Mouse (Mus musculus) midbrain, embryonic 10.5 days (tissue): ENCODE measurements at regions not wholly inside any gene's neighbourhood (a gene's known extent, or its start where the extent isn't known, plus 50 kb on each side); places are given as distances from the start of the nearest gene placed in this dataset.
A peak's percentile ranks its signal among the peaks of the same experiment; 100 is the strongest.
"Not testable (repeated sequence)": the region's sequence is repeated elsewhere in the genome, so short reads cannot be mapped to it uniquely, and the experiment has no call there.

ENCODE experiments used
- DNase-seq: peaks from one replicate; pipeline ENCODE4 v3.0.0-alpha.2; 2017; ENCODE audit warnings: low spot score
- H3K27ac ChIP-seq: fragments of 300-500 bp; sonication (generic); replicated peaks from 2 replicates; pipeline ENCODE4 v1.5.1; 2016; ENCODE audit warnings: mild to moderate bottlenecking
- H3K27me3 ChIP-seq: fragments of 300-500 bp; sonication (generic); 2 replicates; pipeline ENCODE4 v1.6.1; 2016; ENCODE audit warnings: low read depth, mild to moderate bottlenecking; ENCODE audit not compliant: poor library complexity, severe bottlenecking
- H3K36me3 ChIP-seq: fragments of 300-500 bp; sonication (generic); 2 replicates; pipeline ENCODE4 v1.6.1; 2016; ENCODE audit warnings: mild to moderate bottlenecking, moderate library complexity
- H3K4me1 ChIP-seq: fragments of 300-500 bp; sonication (generic); 2 replicates; pipeline ENCODE4 v1.6.1; 2016
- H3K4me3 ChIP-seq: fragments of 300-500 bp; sonication (generic); 2 replicates; pipeline ENCODE4 v1.5.1; 2016; ENCODE audit warnings: mild to moderate bottlenecking, moderate library complexity
- H3K9me3 ChIP-seq: fragments of 300-500 bp; sonication (generic); replicated peaks from 2 replicates; pipeline ENCODE4 v1.6.1; 2016; ENCODE audit warnings: mild to moderate bottlenecking
- WGBS: fragments of 180-500 bp; shearing (Covaris S2); methylation state at CpG from one replicate; pipeline ENCODE4 v1.1.7; 2016; 5-methylcytosine and 5-hydroxymethylcytosine counted together

GRCm38 (mm10) chr14:89922316-89922715 lies 1451.1 kb upstream of the Pcdh20 start:
- no peaks in the 10 kb centered on the region for H3K27me3 ChIP-seq
- H3K27ac ChIP-seq = no peak overlapping the region
- no peak overlapping the region for H3K4me3 ChIP-seq
- no peaks in the 10 kb centered on the region for H3K4me1 ChIP-seq
- WGBS = 83% methylated on average over 1 of the region's 1 CpGs
- H3K36me3 ChIP-seq = no peaks in the 10 kb centered on the region
- DNase-seq = no peak
- no peaks in the 10 kb centered on the region for H3K9me3 ChIP-seq

GRCm38 (mm10) chr14:89920586-89920985 lies 1449.4 kb upstream of the Pcdh20 start:
- H3K9me3 ChIP-seq, H3K27me3 ChIP-seq, H3K4me1 ChIP-seq, H3K36me3 ChIP-seq, H3K27ac ChIP-seq, H3K4me3 ChIP-seq: not testable (repeated sequence)
- DNase-seq = peak; percentile 22
- 0% methylated on average over 1 of the region's 1 CpGs for WGBS

GRCm38 (mm10) chr14:89898701-89899227 lies 1427.6 kb upstream of the Pcdh20 start:
- 88% methylated on average over 19 of the region's 34 CpGs for WGBS
- H3K27me3 ChIP-seq, H3K9me3 ChIP-seq, H3K36me3 ChIP-seq, H3K27ac ChIP-seq, DNase-seq, H3K4me3 ChIP-seq, H3K4me1 ChIP-seq: not testable (repeated sequence)

GRCm38 (mm10) chr14:89898135-89898534 lies 1426.9 kb upstream of the Pcdh20 start:
- WGBS = 86% methylated on average over 17 of the region's 22 CpGs
- H3K4me3 ChIP-seq, H3K4me1 ChIP-seq, H3K27me3 ChIP-seq, H3K9me3 ChIP-seq, DNase-seq, H3K27ac ChIP-seq, H3K36me3 ChIP-seq: not testable (repeated sequence)

- H3K27ac ChIP-seq, H3K4me3 ChIP-seq, H3K4me1 ChIP-seq, H3K9me3 ChIP-seq, DNase-seq, H3K36me3 ChIP-seq, H3K27me3 ChIP-seq: not testable (repeated sequence)
- WGBS = 73% methylated on average over 16 of the region's 16 CpGs
Observed at GRCm38 (mm10) chr14:89896891-89897290, 1425.7 kb upstream of the Pcdh20 start.
